Mouse (Mus musculus) heart, adult 11 months (tissue): ENCODE data around the gene Tgfb1i1.

ENCODE experiments used
- DNase-seq: peaks from one replicate; pipeline ENCODE4 v3.0.0; 2022

Tgfb1i1 gene

DNA sequence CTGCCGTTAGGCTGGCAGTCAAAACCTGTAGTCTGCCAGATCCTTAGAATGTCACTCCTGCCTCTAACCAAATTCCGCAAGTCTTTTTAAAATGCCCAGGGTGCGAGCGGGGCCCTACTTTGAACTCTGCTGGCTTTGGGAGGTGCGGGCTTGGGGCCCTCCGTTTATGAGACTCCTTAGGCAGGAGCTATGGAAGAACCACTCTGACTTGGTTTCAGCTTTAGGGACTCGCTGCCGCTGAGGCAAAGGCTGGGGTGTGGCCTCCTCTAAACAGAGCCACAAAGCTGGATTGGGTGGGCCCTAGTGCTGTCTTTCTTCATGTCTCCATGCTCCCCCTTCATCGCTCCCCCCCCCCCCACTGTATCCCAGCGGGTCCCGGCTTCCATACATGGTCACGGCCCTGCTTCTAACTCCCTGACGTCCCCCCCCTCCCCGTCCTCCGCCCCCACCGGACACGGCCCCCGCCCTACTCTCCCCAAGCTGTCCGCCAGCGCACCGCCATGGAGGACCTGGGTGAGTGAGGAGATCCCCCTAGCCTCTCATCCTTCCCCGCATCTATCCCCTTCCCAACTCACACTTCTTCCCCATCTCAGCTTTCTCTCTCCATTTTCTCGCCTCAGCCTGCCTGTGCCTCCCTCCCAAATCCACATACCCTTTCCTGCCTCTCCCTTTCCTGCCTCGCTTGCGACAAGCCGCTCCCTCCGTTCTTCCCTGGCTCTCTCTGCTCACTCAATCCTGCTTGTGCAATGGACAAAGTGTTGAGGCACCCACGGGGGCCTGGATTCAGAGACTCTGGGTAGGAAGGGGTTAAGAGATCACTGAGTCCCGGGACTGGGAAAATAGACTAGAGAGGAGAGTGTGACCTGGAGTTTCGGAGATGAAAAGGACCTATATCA, at the start of gene Tgfb1i1:
Tgfb1i1 (plus strand) TSS at position 317 of the 896 bp plus-strand sequence.
- peak; percentile 98 for DNase-seq

GRCm38 (mm10) chr7:128201607-128202006, 45.0 kb upstream of the Tgfb1i1 start:
- DNase-seq = peak; percentile 72

GRCm38 (mm10) chr7:128203071-128203470, 43.5 kb upstream of the Tgfb1i1 start:
- peak; percentile 91 for DNase-seq

GRCm38 (mm10) chr7:128204179-128204578, 42.4 kb upstream of the Tgfb1i1 start:
- DNase-seq = peak; percentile 80

- no peak for DNase-seq
Measured at GRCm38 (mm10) chr7:128205695-128206094, 40.9 kb upstream of the Tgfb1i1 start.

GRCm38 (mm10) chr7:128206152-128206551, 40.5 kb upstream of the Tgfb1i1 start, which contains the start of gene Cox6a2:
Gene Cox6a2, minus strand, starts transcription at chr7:128206387.
- DNase-seq = peak; percentile 98

DNA sequence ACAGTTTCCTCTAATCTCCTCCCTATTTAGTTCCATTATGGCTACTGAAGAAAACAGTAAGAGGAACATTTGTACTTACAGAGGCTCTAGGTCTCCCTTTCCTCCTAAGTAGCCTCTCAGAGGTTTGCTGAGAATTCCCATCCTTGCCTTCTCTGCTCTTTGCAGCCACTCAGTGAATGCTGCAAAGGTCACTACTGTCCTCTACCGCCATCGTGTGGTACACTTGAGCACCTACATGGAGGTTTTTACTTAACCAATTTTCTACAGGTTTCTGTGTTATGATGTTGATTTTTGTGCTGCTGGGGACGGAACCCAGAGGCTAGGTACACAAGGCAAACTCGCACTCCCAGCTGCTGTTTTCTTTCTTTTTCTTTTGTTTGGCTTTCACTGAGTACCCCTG, 38.4 kb upstream of the Tgfb1i1 start:
- peak; percentile 89 for DNase-seq

- peak; percentile 81 for DNase-seq
Measured at GRCm38 (mm10) chr7:128209826-128210225, 36.8 kb upstream of the Tgfb1i1 start.

DNA sequence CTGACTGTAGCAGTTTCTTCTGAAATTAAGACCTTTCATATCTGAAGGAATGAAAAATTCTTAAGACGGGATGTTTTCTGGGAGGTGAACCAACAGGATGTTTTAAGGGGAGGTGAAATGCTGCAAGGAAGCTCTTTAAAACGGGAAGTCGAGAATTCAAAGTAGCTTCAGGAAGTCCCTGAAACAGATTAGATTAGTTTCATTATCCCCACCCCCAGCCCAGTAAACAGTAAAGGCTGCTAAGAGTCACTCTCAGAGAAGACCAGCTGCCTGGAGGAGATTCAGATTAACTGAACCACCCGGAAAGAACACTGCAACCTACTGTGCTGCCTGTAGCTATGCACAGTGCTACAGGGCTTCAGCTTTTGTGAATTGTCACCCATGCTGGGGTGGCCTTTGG, 26.7 kb upstream of the Tgfb1i1 start:
- DNase-seq = no peak

DNA sequence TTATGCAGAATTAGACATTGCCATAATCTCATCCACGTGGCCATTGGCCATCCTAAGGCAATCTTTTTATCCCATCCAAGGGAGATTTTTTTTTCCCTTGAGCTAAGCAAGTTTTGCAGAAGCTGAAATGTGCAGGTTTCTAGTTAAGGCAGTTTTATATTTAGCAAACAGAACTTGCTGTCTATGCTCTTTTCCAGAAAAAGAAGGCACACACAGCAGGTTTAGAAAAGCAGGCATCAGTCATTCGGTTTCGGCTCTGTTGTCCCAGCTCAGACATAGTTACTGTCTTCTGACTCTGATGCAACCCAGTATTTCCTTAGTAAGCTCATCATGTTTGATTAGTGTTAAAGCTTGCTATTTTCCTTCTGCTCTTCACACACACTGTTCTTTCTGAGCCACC, 25.7 kb upstream of the Tgfb1i1 start:
- DNase-seq = peak; percentile 92

DNA sequence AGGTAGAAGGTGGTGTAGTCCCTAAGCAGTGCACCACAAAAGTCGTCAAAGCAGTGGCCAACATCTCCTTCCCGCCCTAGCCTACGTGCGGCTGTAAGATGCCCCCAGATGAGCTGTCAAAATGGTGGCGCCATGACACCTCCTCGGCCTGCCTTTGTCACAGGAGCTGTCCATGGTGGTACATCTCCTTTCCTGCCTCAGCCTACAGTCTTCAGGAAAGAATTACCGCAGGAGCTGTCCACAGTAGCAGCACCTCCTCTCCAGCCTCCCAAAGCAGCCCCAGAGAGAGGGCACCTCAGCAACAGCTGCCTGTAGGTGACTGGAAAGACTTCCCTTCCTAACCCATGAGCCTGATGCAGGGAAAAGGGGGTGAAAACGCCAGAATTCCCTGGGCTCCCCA, 14.9 kb upstream of the Tgfb1i1 start:
- DNase-seq = peak; percentile 79

DNA sequence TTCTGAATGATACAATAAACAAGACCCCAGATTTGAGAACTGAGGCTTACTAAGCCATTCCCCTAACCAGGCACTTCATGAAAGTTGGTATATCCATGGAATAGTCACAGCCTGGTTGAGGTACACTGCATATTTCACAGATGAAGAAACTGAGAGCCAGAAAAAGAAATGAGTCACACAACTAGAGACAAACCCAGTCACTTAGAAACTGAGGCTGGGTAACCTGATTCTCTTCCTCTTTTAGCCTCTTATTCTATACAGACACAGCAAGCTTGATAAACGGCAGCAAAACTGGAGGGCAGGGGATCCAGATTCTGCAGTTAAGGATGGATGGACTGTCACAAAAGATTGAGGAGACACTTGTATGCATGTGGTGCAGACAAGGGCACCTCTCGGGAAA, 11.8 kb upstream of the Tgfb1i1 start:
- DNase-seq = peak; percentile 61

GRCm38 (mm10) chr7:128235481-128235880, 11.1 kb upstream of the Tgfb1i1 start:
- DNase-seq = peak; percentile 79

DNA sequence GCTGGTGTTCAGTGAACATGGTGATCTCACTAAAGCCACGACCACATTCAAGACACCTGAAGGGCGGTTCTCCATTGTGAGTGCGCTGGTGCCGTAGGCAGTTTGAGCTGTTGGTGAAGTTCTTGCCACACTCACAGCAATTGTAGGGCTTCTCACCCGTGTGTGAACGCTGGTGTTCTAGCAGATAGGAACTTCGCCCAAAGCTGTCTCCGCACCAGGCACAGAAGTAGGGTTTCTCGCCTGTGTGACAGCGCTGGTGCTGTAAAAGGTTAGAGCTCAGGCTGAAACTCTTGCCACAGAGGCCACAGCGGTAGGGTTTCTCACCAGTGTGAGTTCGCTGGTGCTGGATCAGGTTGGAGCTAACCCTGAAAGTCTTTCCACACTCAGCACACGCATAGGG, 10.2 kb upstream of the Tgfb1i1 start:
- DNase-seq = peak; percentile 93

- peak; percentile 98 for DNase-seq
Measured at GRCm38 (mm10) chr7:128236856-128237592, 9.6 kb upstream of the Tgfb1i1 start, which contains the start of gene Armc5. Gene Armc5, plus strand, starts transcription at chr7:128237342.

- no peak for DNase-seq
Measured at GRCm38 (mm10) chr7:128237593-128237926, 9.1 kb upstream of the Tgfb1i1 start.

GRCm38 (mm10) chr7:128237927-128238778, 8.5 kb upstream of the Tgfb1i1 start, which contains the start of gene 9130023H24Rik:
Gene 9130023H24Rik, minus strand, starts transcription at chr7:128238031.
- peak; percentile 100 for DNase-seq

GRCm38 (mm10) chr7:128238991-128239390, 7.6 kb upstream of the Tgfb1i1 start:
- DNase-seq = peak; percentile 87

- DNase-seq = peak; percentile 93
Measured at GRCm38 (mm10) chr7:128240131-128240784, 6.4 kb upstream of the Tgfb1i1 start.

DNA sequence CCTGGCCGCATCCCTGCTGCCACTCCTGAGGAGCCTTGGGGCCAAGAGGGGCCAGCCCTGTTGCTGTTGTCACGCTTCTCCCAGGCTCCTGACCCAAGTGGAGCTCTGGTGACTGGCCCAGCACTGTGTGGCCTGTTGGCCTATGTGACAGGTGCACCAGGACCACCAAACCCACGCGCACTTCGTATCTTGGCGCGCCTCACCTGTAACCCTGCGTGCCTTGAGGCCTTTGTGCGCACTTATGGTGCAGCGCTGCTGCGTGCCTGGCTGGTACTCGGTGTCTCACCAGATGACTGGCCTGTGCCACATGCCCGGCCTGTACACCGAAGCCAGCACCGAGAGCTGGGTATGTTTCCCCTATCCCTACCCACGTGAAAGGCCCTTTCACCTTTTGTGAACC, 4.3 kb upstream of the Tgfb1i1 start:
- DNase-seq = peak; percentile 90

DNA sequence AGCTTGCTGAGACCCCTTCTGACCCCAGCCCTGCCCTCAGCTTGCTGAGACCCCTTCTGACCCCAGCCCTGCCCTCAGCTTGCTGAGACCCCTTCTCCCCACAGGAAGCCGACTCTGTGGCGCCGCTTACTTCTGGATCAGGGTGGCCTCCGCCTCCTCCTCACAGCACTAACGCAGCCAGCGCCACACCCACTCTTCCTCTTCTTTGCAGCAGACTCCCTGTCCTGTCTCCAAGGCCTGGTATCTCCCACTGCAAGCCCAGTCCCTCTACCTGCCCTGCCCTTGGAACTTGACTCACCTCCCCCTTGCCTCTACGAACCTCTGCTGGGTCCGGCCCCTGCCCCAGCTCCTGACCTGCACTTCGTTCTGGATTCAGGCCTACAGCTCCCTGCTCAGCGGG, 2.7 kb upstream of the Tgfb1i1 start:
- DNase-seq = peak; percentile 95

DNA sequence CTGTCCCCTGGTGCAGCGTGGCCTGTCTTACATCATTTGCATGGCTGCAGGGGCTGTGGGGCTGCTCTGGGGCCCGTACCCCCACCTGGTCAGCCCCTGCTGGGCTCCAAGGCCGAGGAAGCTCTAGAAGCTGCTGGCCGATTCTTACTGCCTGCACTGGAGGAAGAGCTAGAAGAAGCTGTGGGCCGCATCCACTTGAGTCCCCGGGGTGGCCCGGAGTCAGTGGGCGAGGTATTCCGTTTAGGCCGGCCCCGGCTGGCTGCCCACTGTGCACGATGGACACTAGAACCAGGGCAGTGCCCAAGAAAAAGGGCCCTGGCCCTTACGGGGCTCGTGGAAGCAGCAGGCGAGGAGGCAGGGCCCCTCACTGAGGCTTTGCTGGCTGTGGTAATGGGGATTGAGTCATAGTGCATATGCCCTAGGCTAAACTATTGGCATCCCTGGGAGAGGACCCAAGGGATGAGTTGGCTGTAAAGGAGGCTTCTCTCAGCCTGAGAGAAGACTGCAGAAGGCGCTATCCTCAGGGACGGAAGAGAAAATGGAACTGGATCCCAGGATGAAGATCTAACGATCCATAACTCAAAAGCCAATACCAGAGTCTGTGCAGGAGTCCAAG, 2.1 kb upstream of the Tgfb1i1 start:
- peak; percentile 93 for DNase-seq
